ENCODE assay signal across 29 mouse cellular contexts in genomic region chr8:86826538-86826937, GRCm38 (mm10). TPM values are rescaled to one million over a fixed set of nuclear protein-coding genes. Genes with fewer than 3 reads are reported as not detected.
DNase-seq lines count a peak whose midpoint lies in the region; ATAC-seq and TF ChIP-seq lines count a peak whose summit lies in the region.
"Had no signal": no experiment of that assay in that cellular context is flagged by ENCODE, and none has a peak within 500 bp of the region (broad histone marks: within the 10 kb centered on the region; RNA-seq: fewer than 3 reads in every experiment).

No protein-coding gene starts in this region.

- H3K9me3 ChIP-seq in liver, embryonic 12.5 days (replicated peaks) = no peaks in the 10 kb centered on the region
- no peaks in the 10 kb centered on the region for H3K9me3 ChIP-seq in liver, embryonic 11.5 days (ENCODE audit: control insufficient read depth, low read length)
- H3K9me3 ChIP-seq in erythroblast, embryonic 14.5 days (ENCODE audit: control insufficient read depth, low read length) = no peaks in the 10 kb centered on the region
- no peaks in the 10 kb centered on the region for H3K9me3 ChIP-seq in liver, postnatal 0 days (ENCODE audit: low read length)
- H3K9me3 ChIP-seq: embryonic facial prominence, embryonic 15.5 days; forebrain, embryonic 10.5 days; forebrain, embryonic 15.5 days; heart, embryonic 15.5 days; hindbrain, embryonic 12.5 days; limb, embryonic 12.5 days; midbrain, embryonic 15.5 days; neural tube, embryonic 12.5 days had no signal

- DNase-seq in liver, embryonic 11.5 days (ENCODE audit: low spot score) = no peak
- DNase-seq in NIH3T3 (ENCODE audit: low read depth) = peak; percentile 47
- DNase-seq in liver, postnatal 0 days = no peak
- DNase-seq in cerebellum, adult 8-10 months = no peak
- DNase-seq: adrenal gland, postnatal 14 days; B cell, adult 2 months; cerebellum, adult 11 months; cerebellum, adult 9-11 months; embryo, embryonic 11 days; heart, adult 2 months; kidney, adult 8-10 months; kidney, postnatal 14 days; layer of hippocampus, adult 9-11 months; lung, postnatal 4 days; right cerebral cortex, postnatal 4 days; thymus, adult 2 months; thymus, postnatal 36 days had no signal

- peaks cover 32% of the 10 kb centered on the region for H3K4me1 ChIP-seq in liver, embryonic 12.5 days
- no peaks in the 10 kb centered on the region for H3K4me1 ChIP-seq in liver, embryonic 11.5 days (replicated peaks; ENCODE audit: control insufficient read depth, insufficient read depth, low read length)
- H3K4me1 ChIP-seq in erythroblast, embryonic 14.5 days (ENCODE audit: control insufficient read depth) = peaks cover 43% of the 10 kb centered on the region
- no peaks in the 10 kb centered on the region; the same call in 1 of the 2 replicates for H3K4me1 ChIP-seq in liver, postnatal 0 days (ENCODE audit: insufficient read depth)
- H3K4me1 ChIP-seq: hindbrain, embryonic 12.5 days; limb, embryonic 12.5 days; neural tube, embryonic 12.5 days had no signal

- no peak for TF ChIP-seq CTCF in liver, postnatal 0 days (IDR thresholded peaks at IDR 0.05; ENCODE audit: low read depth)

- no peak overlapping the region for H3K4me3 ChIP-seq in liver, embryonic 12.5 days
- H3K4me3 ChIP-seq in liver, embryonic 11.5 days (ENCODE audit: low read depth, low read length) = no peak overlapping the region
- H3K4me3 ChIP-seq in erythroblast, embryonic 14.5 days (replicated peaks) = peak overlapping the region; percentile 30
- H3K4me3 ChIP-seq in liver, postnatal 0 days (ENCODE audit: low read depth, low read length) = no peak overlapping the region
- H3K4me3 ChIP-seq: embryonic facial prominence, embryonic 15.5 days; forebrain, embryonic 10.5 days; forebrain, embryonic 15.5 days; heart, adult 2 months; heart, embryonic 15.5 days; hindbrain, embryonic 12.5 days; limb, embryonic 12.5 days; midbrain, embryonic 15.5 days; neural tube, embryonic 12.5 days had no signal

- H3K4me2 ChIP-seq in liver, embryonic 12.5 days = no peak overlapping the region
- no peak overlapping the region for H3K4me2 ChIP-seq in liver, embryonic 11.5 days
- H3K4me2 ChIP-seq in liver, postnatal 0 days (ENCODE audit: low read depth, low read length) = no peak overlapping the region
- H3K4me2 ChIP-seq: embryonic facial prominence, embryonic 15.5 days; forebrain, embryonic 15.5 days; heart, embryonic 15.5 days; hindbrain, embryonic 12.5 days; limb, embryonic 12.5 days; midbrain, embryonic 15.5 days; neural tube, embryonic 12.5 days had no signal

- no peaks in the 10 kb centered on the region for H3K36me3 ChIP-seq in liver, embryonic 12.5 days
- no peaks in the 10 kb centered on the region for H3K36me3 ChIP-seq in liver, embryonic 11.5 days (ENCODE audit: control insufficient read depth, insufficient read depth, low read length)
- H3K36me3 ChIP-seq in erythroblast, embryonic 14.5 days (ENCODE audit: control insufficient read depth) = no peaks in the 10 kb centered on the region
- H3K36me3 ChIP-seq in liver, postnatal 0 days (replicated peaks; ENCODE audit: insufficient read depth, low read length) = no peaks in the 10 kb centered on the region
- H3K36me3 ChIP-seq: embryonic facial prominence, embryonic 15.5 days; forebrain, embryonic 10.5 days; forebrain, embryonic 15.5 days; heart, embryonic 15.5 days; hindbrain, embryonic 12.5 days; limb, embryonic 12.5 days; midbrain, embryonic 15.5 days; neural tube, embryonic 12.5 days had no signal

- TF ChIP-seq EP300 in liver, postnatal 0 days (IDR thresholded peaks at IDR 0.05; ENCODE audit: low read depth) = no peak

- H3K27me3 ChIP-seq in liver, embryonic 12.5 days (replicated peaks) = no peaks in the 10 kb centered on the region; the same call in 1 of the 2 replicates
- H3K27me3 ChIP-seq in liver, embryonic 11.5 days (replicated peaks; ENCODE audit: control insufficient read depth, insufficient read depth, low read length) = no peaks in the 10 kb centered on the region
- no peaks in the 10 kb centered on the region for H3K27me3 ChIP-seq in erythroblast, embryonic 14.5 days (ENCODE audit: control insufficient read depth)
- H3K27me3 ChIP-seq in liver, postnatal 0 days (ENCODE audit: insufficient read depth, low read length) = no peaks in the 10 kb centered on the region
- H3K27me3 ChIP-seq: embryonic facial prominence, embryonic 15.5 days; forebrain, embryonic 15.5 days; heart, embryonic 15.5 days; hindbrain, embryonic 12.5 days; limb, embryonic 12.5 days; midbrain, embryonic 15.5 days; neural tube, embryonic 12.5 days had no signal

- peak overlapping the region; percentile 64; the same call in 1 of the 2 replicates for H3K27ac ChIP-seq in liver, embryonic 12.5 days
- H3K27ac ChIP-seq in liver, embryonic 11.5 days (ENCODE audit: low read depth, low read length) = no peak overlapping the region
- no peak overlapping the region for H3K27ac ChIP-seq in liver, postnatal 0 days (ENCODE audit: low read depth)
- H3K27ac ChIP-seq: forebrain, embryonic 10.5 days; forebrain, embryonic 15.5 days; heart, adult 2 months; heart, embryonic 15.5 days; hindbrain, embryonic 12.5 days; limb, embryonic 12.5 days; midbrain, embryonic 15.5 days; neural tube, embryonic 12.5 days had no signal

- ATAC-seq in liver, embryonic 12.5 days = peak; percentile 40; the same call in 1 of the 2 replicates
- ATAC-seq in liver, embryonic 11.5 days (replicated peaks; ENCODE audit: low FRiP score) = no peak
- ATAC-seq in liver, postnatal 0 days = peak; percentile 33; the same call in 1 of the 2 replicates
- ATAC-seq in megakaryocyte-erythroid progenitor cell, adult 5-6 weeks (replicated peaks; ENCODE audit: low FRiP score, low TSS enrichment, poor library complexity, severe bottlenecking) = no peak
- ATAC-seq: forebrain, embryonic 15.5 days; intestine, embryonic 16.5 days; midbrain, embryonic 15.5 days had no signal

- no peak overlapping the region for H3K9ac ChIP-seq in liver, embryonic 12.5 days
- H3K9ac ChIP-seq in liver, embryonic 11.5 days (ENCODE audit: low read depth, low read length) = no peak overlapping the region
- no peak overlapping the region for H3K9ac ChIP-seq in liver, postnatal 0 days (replicated peaks)
- H3K9ac ChIP-seq: embryonic facial prominence, embryonic 15.5 days; forebrain, embryonic 15.5 days; heart, embryonic 15.5 days; hindbrain, embryonic 12.5 days; limb, embryonic 12.5 days; midbrain, embryonic 15.5 days; neural tube, embryonic 12.5 days had no signal

RNA-seq across cellular contexts. Expression of gene N4bp1, which starts 58.5 kb away (rescaled TPM):
- 4.6 and 5.1 TPM in 2 replicates for polyA plus RNA-seq in liver, embryonic 12.5 days (2016; fragmentation: Nextera tagmentation; extraction: Ambion mirVana)
- 6.6 and 7.8 TPM in 2 replicates for polyA plus RNA-seq in liver, embryonic 11.5 days (2014; fragmentation: Nextera tagmentation; extraction: Ambion mirVana)
- 0.37 and 0.56 TPM in 2 replicates for polyA plus RNA-seq in erythroblast, embryonic 14.5 days (2012)
- polyA plus RNA-seq in liver, postnatal 0 days (2015; fragmentation: Nextera tagmentation; extraction: Ambion mirVana) = 2.3 and 2.6 TPM in 2 replicates
- 15.9 and 17.0 TPM in 2 replicates for total RNA-seq in megakaryocyte-erythroid progenitor cell, adult 5-6 weeks (2014; fragmentation: Nextera tagmentation)
- 11.1 and 14.5 TPM in 2 replicates for total RNA-seq in megakaryocyte-erythroid progenitor cell, adult 5-6 weeks (2017)

Comparison
In these comparisons a context has a peak if more than half of its experiments do, and no peak if none do; other contexts are left out.
1. ATAC-seq: peak in liver, embryonic 12.5 days (single experiment) and liver, postnatal 0 days (single experiment); none in liver, embryonic 11.5 days (single experiment) and megakaryocyte-erythroid progenitor cell, adult 5-6 weeks (single experiment).